Mouse (Mus musculus): ENCODE measurements at regions not wholly inside any gene's neighbourhood (a gene's known extent, or its start where the extent isn't known, plus 50 kb on each side); places are given as distances from the start of the nearest gene placed in this dataset.

DNA sequence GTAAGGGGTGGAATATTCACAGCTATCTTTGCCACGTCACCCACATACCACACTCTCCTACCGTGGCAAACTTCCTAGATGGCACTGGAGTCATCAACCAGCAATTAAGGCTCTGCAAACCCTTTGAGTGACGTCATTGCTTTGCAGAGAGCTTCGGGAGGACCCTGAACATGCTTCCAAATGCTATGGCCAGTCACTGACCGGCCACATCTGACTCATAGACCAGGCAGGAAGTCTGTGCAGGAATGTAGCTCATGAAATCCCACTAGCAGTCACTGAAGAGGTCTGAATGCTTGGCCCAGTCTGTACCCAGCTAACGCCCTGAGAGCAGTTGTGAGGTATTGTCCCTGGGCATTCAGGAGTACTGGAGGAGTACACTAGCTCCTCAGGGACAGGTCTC is 203.9 kb upstream of the Rbms3 start:
- no peak for TF ChIP-seq ZC3H11A (IDR thresholded peaks at IDR 0.05; ENCODE audit: borderline replicate concordance, low read depth, low read length)
- no peak for TF ChIP-seq CHD2 (IDR thresholded peaks at IDR 0.05; ENCODE audit: low read depth, low read length)
- no peak for TF ChIP-seq MAFK (IDR thresholded peaks at IDR 0.05; ENCODE audit: insufficient read depth, low read depth, low read length)
- TF ChIP-seq ZNF384 (IDR thresholded peaks at IDR 0.05; ENCODE audit: low read depth, low read length): no peak
- no peak for TF ChIP-seq HCFC1 (IDR thresholded peaks at IDR 0.05; ENCODE audit: borderline replicate concordance, insufficient read depth, low read length)

Measured in ES-E14 (cell line).